Mouse (Mus musculus): ENCODE data around the gene Krtap9-5. TPM values are rescaled to one million over a fixed set of nuclear protein-coding genes. Genes with fewer than 3 reads are reported as not detected.

The Krtap9-5 gene
- polyA plus RNA-seq, 1 experiment from 2014 or later = not detected

DNA sequence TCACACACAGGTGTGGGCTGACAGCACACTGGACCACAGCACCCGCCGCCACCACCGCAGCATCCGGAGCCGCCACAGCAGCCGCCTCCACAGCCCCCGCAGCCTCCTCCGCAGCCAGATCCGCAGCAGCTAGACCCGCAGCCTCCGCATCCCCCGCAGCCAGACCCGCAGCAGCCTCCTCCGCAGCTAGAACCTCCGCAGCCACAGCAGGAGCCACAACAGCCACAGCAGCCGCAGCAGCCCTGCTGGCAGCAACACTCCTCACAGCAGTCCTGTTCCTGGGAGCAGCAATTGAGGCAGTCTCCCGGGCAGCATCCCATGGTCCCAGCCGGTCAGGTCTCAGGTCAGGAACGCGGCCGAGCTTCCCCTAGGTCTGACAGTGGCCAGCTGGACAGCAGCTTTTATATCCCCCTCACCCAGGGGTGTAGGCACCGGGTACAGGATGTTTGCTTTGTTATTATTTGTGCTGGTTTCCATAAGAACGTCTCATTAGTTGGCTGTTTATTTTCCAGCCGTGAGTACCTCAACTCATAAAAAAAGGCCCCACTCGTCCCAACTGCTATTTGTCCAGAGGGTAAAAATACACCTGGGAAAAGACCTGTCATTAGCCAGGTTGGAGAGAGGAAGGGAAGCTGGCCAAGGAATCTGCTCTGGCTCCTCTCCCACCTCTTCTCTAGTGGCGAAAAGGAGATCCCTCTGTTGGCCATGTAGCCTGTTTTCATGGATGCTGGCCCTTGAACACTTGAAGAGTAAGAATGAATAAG lies 45.5 kb downstream of the Krtap9-5 start, which contains the start of gene Krtap17-1:
Krtap17-1 (minus strand) TSS at position 375 of the 764 bp plus-strand sequence.
- Histone ChIP-seq H3K4me3 (ENCODE audit: control insufficient read depth in 1 of 2, insufficient read depth in 1 of 2, low read depth in 1 of 2, low read length in 2 of 2) (no peak within 1 kb of the TSS), H3K9ac (ENCODE audit: low read length) (no peak within 1 kb of the TSS), H3K4me2 (ENCODE audit: low read length) (no peak within 1 kb of the TSS), H3K36me3 (ENCODE audit: control insufficient read depth, insufficient read depth, low read length) (no peaks in the 10 kb centered on the region), H3K27me3 (ENCODE audit: control insufficient read depth, insufficient read depth, low read length) (peaks cover 37% of the 10 kb centered on the region), H3K9me3 (ENCODE audit: control insufficient read depth, low read length) (no peaks in the 10 kb centered on the region), H3K27ac (replicated peaks in 1 of 2; ENCODE audit: control insufficient read depth in 1 of 2, insufficient read depth in 1 of 2, low read depth in 2 of 2, low read length in 2 of 2) (no peak within 1 kb of the TSS), H3K4me1 (ENCODE audit: control insufficient read depth in 2 of 2, insufficient read depth in 2 of 2, low read length in 2 of 2) (no peaks in the 10 kb centered on the region; a peak in 1 of 4 replicates)
- WGBS = 27% methylated on average over 25 of the region's 26 CpGs
- ATAC-seq (ENCODE audit: insufficient number of reproducible peaks, insufficient read depth, low FRiP score, low read depth) = no peak

DNA sequence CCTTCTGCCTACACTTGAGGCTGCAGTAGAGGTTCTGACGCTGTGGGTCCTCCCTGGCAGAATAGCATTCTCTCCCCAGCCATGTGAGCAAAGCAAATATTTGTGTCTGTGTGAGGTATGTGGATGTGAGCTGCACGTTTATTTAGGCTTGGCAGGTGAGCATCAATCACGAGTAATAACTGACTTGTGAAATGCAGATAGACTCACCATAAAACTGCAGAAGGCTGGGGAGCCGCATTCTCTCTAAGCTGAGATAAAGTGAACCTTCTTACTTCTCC lies 46.0 kb downstream of the Krtap9-5 start:
- H3K4me2 ChIP-seq (ENCODE audit: low read length) = no peak overlapping the region
- 58% methylated on average over 4 of the region's 4 CpGs for WGBS
- ATAC-seq (ENCODE audit: insufficient number of reproducible peaks, insufficient read depth, low FRiP score, low read depth) = no peak

DNA sequence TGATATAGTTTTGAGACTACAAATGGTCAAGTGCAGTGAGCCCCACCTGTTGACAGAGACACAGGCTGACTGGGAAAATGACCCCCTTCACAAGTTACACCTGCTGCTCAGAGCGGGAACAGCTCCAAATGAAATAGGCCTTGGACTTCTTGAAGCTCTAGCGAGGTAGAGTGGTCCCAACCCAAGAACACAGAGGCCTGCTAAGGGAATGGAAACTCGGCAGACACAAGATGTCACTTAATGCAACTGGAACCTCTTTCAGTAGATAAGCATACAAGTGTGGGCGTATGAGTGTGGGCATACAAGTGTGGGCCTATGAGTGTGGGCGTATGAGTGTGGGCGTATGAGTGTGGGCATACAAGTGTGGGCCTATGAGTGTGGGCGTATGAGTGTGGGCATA lies 50.8 kb downstream of the Krtap9-5 start:
- 88% methylated on average over 7 of the region's 7 CpGs for WGBS
- peaks cover 10% of the 10 kb centered on the region; the same call in 1 of the 2 replicates for H3K9me3 ChIP-seq (ENCODE audit: control insufficient read depth, low read length)
- ATAC-seq (ENCODE audit: insufficient number of reproducible peaks, insufficient read depth, low FRiP score, low read depth) = no peak
- no peaks in the 10 kb centered on the region for H3K4me1 ChIP-seq (ENCODE audit: control insufficient read depth in 2 of 2, insufficient read depth in 2 of 2, low read length in 2 of 2)
- no peak overlapping the region for H3K4me2 ChIP-seq (ENCODE audit: low read length)
- H3K36me3 ChIP-seq (ENCODE audit: control insufficient read depth, insufficient read depth, low read length) = no peaks in the 10 kb centered on the region
- H3K9ac ChIP-seq (ENCODE audit: low read length) = no peak overlapping the region
- H3K27me3 ChIP-seq (ENCODE audit: control insufficient read depth, insufficient read depth, low read length) = peaks cover 15% of the 10 kb centered on the region
- no peak overlapping the region for H3K27ac ChIP-seq (replicated peaks in 1 of 2; ENCODE audit: control insufficient read depth in 1 of 2, insufficient read depth in 1 of 2, low read depth in 2 of 2, low read length in 2 of 2)
- H3K4me3 ChIP-seq (ENCODE audit: control insufficient read depth in 1 of 2, insufficient read depth in 1 of 2, low read depth in 1 of 2, low read length in 2 of 2) = no peak overlapping the region

More for the DNA sequence above, 46.0 kb downstream of the Krtap9-5 start:
- H3K4me3 ChIP-seq (ENCODE audit: control insufficient read depth in 1 of 2, insufficient read depth in 1 of 2, low read depth in 1 of 2, low read length in 2 of 2) = no peak overlapping the region
- no peak overlapping the region for H3K27ac ChIP-seq (replicated peaks in 1 of 2; ENCODE audit: control insufficient read depth in 1 of 2, insufficient read depth in 1 of 2, low read depth in 2 of 2, low read length in 2 of 2)
- H3K36me3 ChIP-seq (ENCODE audit: control insufficient read depth, insufficient read depth, low read length) = no peaks in the 10 kb centered on the region
- H3K9ac ChIP-seq (ENCODE audit: low read length) = no peak overlapping the region
- no peaks in the 10 kb centered on the region; a peak in 1 of 4 replicates for H3K4me1 ChIP-seq (ENCODE audit: control insufficient read depth in 2 of 2, insufficient read depth in 2 of 2, low read length in 2 of 2)
- peaks cover 37% of the 10 kb centered on the region for H3K27me3 ChIP-seq (ENCODE audit: control insufficient read depth, insufficient read depth, low read length)
- H3K9me3 ChIP-seq (ENCODE audit: control insufficient read depth, low read length) = no peaks in the 10 kb centered on the region

Other genes with a start within 250 kb of the Krtap9-5 start
- not detected in 2 replicates for gene Gm14180, start 214.2 kb upstream of the Krtap9-5 start, polyA plus RNA-seq (2014; fragmentation: Nextera tagmentation; extraction: Ambion mirVana)
- gene Gm11595, start 175.6 kb upstream of the Krtap9-5 start, polyA plus RNA-seq (2014; fragmentation: Nextera tagmentation; extraction: Ambion mirVana) = not detected in 2 replicates
- gene Krtap4-8, start 167.8 kb upstream of the Krtap9-5 start, polyA plus RNA-seq (2014; fragmentation: Nextera tagmentation; extraction: Ambion mirVana) = not detected in 2 replicates
- not detected in 2 replicates for gene Krtap4-9, start 163.3 kb upstream of the Krtap9-5 start, polyA plus RNA-seq (2014; fragmentation: Nextera tagmentation; extraction: Ambion mirVana)
- not detected in 2 replicates for gene Gm11596, start 155.0 kb upstream of the Krtap9-5 start, polyA plus RNA-seq (2014; fragmentation: Nextera tagmentation; extraction: Ambion mirVana)
- not detected in 2 replicates for gene Gm11569, start 149.5 kb upstream of the Krtap9-5 start, polyA plus RNA-seq (2014; fragmentation: Nextera tagmentation; extraction: Ambion mirVana)
- gene Gm11554, start 144.0 kb upstream of the Krtap9-5 start, polyA plus RNA-seq (2014; fragmentation: Nextera tagmentation; extraction: Ambion mirVana) = not detected in 2 replicates
- not detected in 2 replicates for gene Krtap4-13, start 138.6 kb upstream of the Krtap9-5 start, polyA plus RNA-seq (2014; fragmentation: Nextera tagmentation; extraction: Ambion mirVana)
- not detected in 2 replicates for gene Gm11564, start 132.8 kb upstream of the Krtap9-5 start, polyA plus RNA-seq (2014; fragmentation: Nextera tagmentation; extraction: Ambion mirVana)
- not detected in 2 replicates for gene 2300003K06Rik, start 110.4 kb upstream of the Krtap9-5 start, polyA plus RNA-seq (2014; fragmentation: Nextera tagmentation; extraction: Ambion mirVana)
- gene Krtap4-16, start 96.9 kb upstream of the Krtap9-5 start, polyA plus RNA-seq (2014; fragmentation: Nextera tagmentation; extraction: Ambion mirVana) = not detected in 2 replicates
- not detected in 2 replicates for gene Gm11568, start 90.6 kb upstream of the Krtap9-5 start, polyA plus RNA-seq (2014; fragmentation: Nextera tagmentation; extraction: Ambion mirVana)
- not detected in 2 replicates for gene Gm11559, start 84.0 kb upstream of the Krtap9-5 start, polyA plus RNA-seq (2014; fragmentation: Nextera tagmentation; extraction: Ambion mirVana)
- not detected in 2 replicates for gene Krtap9-1, start 75.1 kb upstream of the Krtap9-5 start, polyA plus RNA-seq (2014; fragmentation: Nextera tagmentation; extraction: Ambion mirVana)
- not detected in 2 replicates for gene Gm11567, start 69.3 kb upstream of the Krtap9-5 start, polyA plus RNA-seq (2014; fragmentation: Nextera tagmentation; extraction: Ambion mirVana)
- not detected in 2 replicates for gene Krtap31-1, start 40.6 kb upstream of the Krtap9-5 start, polyA plus RNA-seq (2014; fragmentation: Nextera tagmentation; extraction: Ambion mirVana)
- not detected in 2 replicates for gene Gm11565, start 33.7 kb upstream of the Krtap9-5 start, polyA plus RNA-seq (2014; fragmentation: Nextera tagmentation; extraction: Ambion mirVana)
- gene Krtap31-2, start 12.2 kb upstream of the Krtap9-5 start, polyA plus RNA-seq (2014; fragmentation: Nextera tagmentation; extraction: Ambion mirVana) = not detected in 2 replicates
- not detected in 2 replicates for gene Krtap29-1, start 30.6 kb downstream of the Krtap9-5 start, polyA plus RNA-seq (2014; fragmentation: Nextera tagmentation; extraction: Ambion mirVana)
- not detected in 2 replicates for gene Krtap16-1, start 38.1 kb downstream of the Krtap9-5 start, polyA plus RNA-seq (2014; fragmentation: Nextera tagmentation; extraction: Ambion mirVana)
- not detected in 2 replicates for gene Krtap17-1, start 45.5 kb downstream of the Krtap9-5 start, polyA plus RNA-seq (2014; fragmentation: Nextera tagmentation; extraction: Ambion mirVana)
- gene Krt33a, start 67.7 kb downstream of the Krtap9-5 start, polyA plus RNA-seq (2014; fragmentation: Nextera tagmentation; extraction: Ambion mirVana) = not detected in 2 replicates
- gene Krt33b, start 81.4 kb downstream of the Krtap9-5 start, polyA plus RNA-seq (2014; fragmentation: Nextera tagmentation; extraction: Ambion mirVana) = not detected in 2 replicates
- not detected in 2 replicates for gene Krt34, start 93.1 kb downstream of the Krtap9-5 start, polyA plus RNA-seq (2014; fragmentation: Nextera tagmentation; extraction: Ambion mirVana)
- gene Krt31, start 102.1 kb downstream of the Krtap9-5 start, polyA plus RNA-seq (2014; fragmentation: Nextera tagmentation; extraction: Ambion mirVana) = not detected in 2 replicates
- not detected in 2 replicates for gene Krt32, start 139.8 kb downstream of the Krtap9-5 start, polyA plus RNA-seq (2014; fragmentation: Nextera tagmentation; extraction: Ambion mirVana)
- gene Krt35, start 147.8 kb downstream of the Krtap9-5 start, polyA plus RNA-seq (2014; fragmentation: Nextera tagmentation; extraction: Ambion mirVana) = not detected in 2 replicates
- not detected in 2 replicates for gene Krt36, start 157.2 kb downstream of the Krtap9-5 start, polyA plus RNA-seq (2014; fragmentation: Nextera tagmentation; extraction: Ambion mirVana)
- not detected in 2 replicates for gene Krt13, start 173.1 kb downstream of the Krtap9-5 start, polyA plus RNA-seq (2014; fragmentation: Nextera tagmentation; extraction: Ambion mirVana)
- gene Krt15, start 187.5 kb downstream of the Krtap9-5 start, polyA plus RNA-seq (2014; fragmentation: Nextera tagmentation; extraction: Ambion mirVana) = 0.50 TPM in 1 of 2 replicates, not detected in the other
- gene Krt19, start 200.2 kb downstream of the Krtap9-5 start, polyA plus RNA-seq (2014; fragmentation: Nextera tagmentation; extraction: Ambion mirVana) = 30.7 and 35.0 TPM in 2 replicates
- gene Krt9, start 244.8 kb downstream of the Krtap9-5 start, polyA plus RNA-seq (2014; fragmentation: Nextera tagmentation; extraction: Ambion mirVana) = not detected in 2 replicates

All from heart, embryonic 14.5 days (tissue).